Mouse (Mus musculus) erythroblast, embryonic 14.5 days (primary cell): ENCODE measurements around the gene Hoxa10.

Source experiments
- GATA1 ChIP-seq: IDR thresholded peaks from 2 replicates; pipeline ENCODE4 v1.6.1; 2012; ENCODE audit warnings: low read length, inconsistent platforms, mixed read lengths
- TAL1 ChIP-seq: IDR thresholded peaks from 3 replicates; pipeline ENCODE4 v1.6.1; 2012; ENCODE audit warnings: low read length, inconsistent platforms, mixed read lengths

GRCm38 (mm10) chr6:52274576-52274975 is 33.9 kb upstream of the Hoxa10 start:
- TF ChIP-seq GATA1 (no peak), TAL1 (no peak)
